Mouse (Mus musculus): ENCODE results near the gene Gsk3b. TPM values are rescaled to one million over a fixed set of nuclear protein-coding genes. Genes with fewer than 3 reads are reported as not detected.

The Gsk3b gene
- polyA plus RNA-seq, 1 experiment from 2014 or later = 138 TPM

GRCm38 (mm10) chr16:38157854-38158622, 69.2 kb downstream of the Gsk3b start:
- H3K4me2 ChIP-seq (ENCODE audit: low read length) = no peak overlapping the region
- H3K9ac ChIP-seq (ENCODE audit: low read depth, low read length) = no peak overlapping the region
- H3K27me3 ChIP-seq (ENCODE audit: control insufficient read depth, insufficient read depth, low read depth, low read length) = no peaks in the 10 kb centered on the region
- H3K9me3 ChIP-seq (replicated peaks; ENCODE audit: control insufficient read depth, low read length, poor library complexity, severe bottlenecking) = no peaks in the 10 kb centered on the region
- 95% methylated on average over 7 of the region's 7 CpGs for WGBS
- peaks cover 9% of the 10 kb centered on the region for H3K4me1 ChIP-seq (ENCODE audit: control insufficient read depth, insufficient read depth, low read length)
- ATAC-seq = no peak
- no peak overlapping the region for H3K27ac ChIP-seq (ENCODE audit: low read length)
- no peaks in the 10 kb centered on the region for H3K36me3 ChIP-seq (ENCODE audit: control insufficient read depth, insufficient read depth, low read length)
- no peak overlapping the region for H3K4me3 ChIP-seq (ENCODE audit: low read depth, low read length)

GRCm38 (mm10) chr16:38162019-38162418, 73.2 kb downstream of the Gsk3b start:
- no peak overlapping the region for H3K27ac ChIP-seq (ENCODE audit: low read length)
- no peaks in the 10 kb centered on the region for H3K27me3 ChIP-seq (ENCODE audit: control insufficient read depth, insufficient read depth, low read depth, low read length)
- H3K9me3 ChIP-seq (replicated peaks; ENCODE audit: control insufficient read depth, low read length, poor library complexity, severe bottlenecking) = no peaks in the 10 kb centered on the region
- no peak overlapping the region for H3K4me2 ChIP-seq (ENCODE audit: low read length)
- H3K4me3 ChIP-seq (ENCODE audit: low read depth, low read length) = no peak overlapping the region
- H3K4me1 ChIP-seq (ENCODE audit: control insufficient read depth, insufficient read depth, low read length) = peaks cover 9% of the 10 kb centered on the region
- 88% methylated on average over 3 of the region's 3 CpGs for WGBS
- no peak overlapping the region for H3K9ac ChIP-seq (ENCODE audit: low read depth, low read length)
- no peak for ATAC-seq
- no peaks in the 10 kb centered on the region for H3K36me3 ChIP-seq (ENCODE audit: control insufficient read depth, insufficient read depth, low read length)

GRCm38 (mm10) chr16:38164811-38165591, 76.2 kb downstream of the Gsk3b start:
- peaks cover 5% of the 10 kb centered on the region for H3K4me1 ChIP-seq (ENCODE audit: control insufficient read depth, insufficient read depth, low read length)
- ATAC-seq = peak; percentile 18; the same call in 1 of the 2 replicates

GRCm38 (mm10) chr16:38168971-38169370, 80.2 kb downstream of the Gsk3b start:
- no peaks in the 10 kb centered on the region for H3K9me3 ChIP-seq (replicated peaks; ENCODE audit: control insufficient read depth, low read length, poor library complexity, severe bottlenecking)
- no peak overlapping the region for H3K4me3 ChIP-seq (ENCODE audit: low read depth, low read length)
- no peak for ATAC-seq
- WGBS = 91% methylated on average over 5 of the region's 5 CpGs
- 0 out of 2 replicates have a peak, but pooled peaks cover 2% of the 10 kb centered on the region for H3K4me1 ChIP-seq (ENCODE audit: control insufficient read depth, insufficient read depth, low read length)
- H3K4me2 ChIP-seq (ENCODE audit: low read length) = no peak overlapping the region
- no peak overlapping the region for H3K27ac ChIP-seq (ENCODE audit: low read length)
- H3K36me3 ChIP-seq (ENCODE audit: control insufficient read depth, insufficient read depth, low read length) = peaks cover 5% of the 10 kb centered on the region; the same call in 1 of the 2 replicates
- no peaks in the 10 kb centered on the region for H3K27me3 ChIP-seq (ENCODE audit: control insufficient read depth, insufficient read depth, low read depth, low read length)
- no peak overlapping the region for H3K9ac ChIP-seq (ENCODE audit: low read depth, low read length)

More at GRCm38 (mm10) chr16:38164811-38165591, 76.2 kb downstream of the Gsk3b start:
- Histone ChIP-seq H3K9me3 (replicated peaks; ENCODE audit: control insufficient read depth, low read length, poor library complexity, severe bottlenecking) (no peaks in the 10 kb centered on the region), H3K4me2 (ENCODE audit: low read length) (no peak overlapping the region), H3K9ac (ENCODE audit: low read depth, low read length) (no peak overlapping the region), H3K4me3 (ENCODE audit: low read depth, low read length) (no peak overlapping the region), H3K36me3 (ENCODE audit: control insufficient read depth, insufficient read depth, low read length) (no peaks in the 10 kb centered on the region), H3K27me3 (ENCODE audit: control insufficient read depth, insufficient read depth, low read depth, low read length) (no peaks in the 10 kb centered on the region), H3K27ac (ENCODE audit: low read length) (no peak overlapping the region)
- 94% methylated on average over 7 of the region's 7 CpGs for WGBS

- no peak overlapping the region for H3K4me2 ChIP-seq (ENCODE audit: low read length)
- no peak overlapping the region for H3K4me3 ChIP-seq (ENCODE audit: low read depth, low read length)
- 0 out of 2 replicates have a peak, but pooled peaks cover 2% of the 10 kb centered on the region for H3K4me1 ChIP-seq (ENCODE audit: control insufficient read depth, insufficient read depth, low read length)
- no peak overlapping the region for H3K27ac ChIP-seq (ENCODE audit: low read length)
- 85% methylated on average over 4 of the region's 4 CpGs for WGBS
- ATAC-seq = no peak
- H3K9ac ChIP-seq (ENCODE audit: low read depth, low read length) = no peak overlapping the region
- H3K36me3 ChIP-seq (ENCODE audit: control insufficient read depth, insufficient read depth, low read length) = no peaks in the 10 kb centered on the region
- no peaks in the 10 kb centered on the region for H3K27me3 ChIP-seq (ENCODE audit: control insufficient read depth, insufficient read depth, low read depth, low read length)
- H3K9me3 ChIP-seq (replicated peaks; ENCODE audit: control insufficient read depth, low read length, poor library complexity, severe bottlenecking) = no peaks in the 10 kb centered on the region
Observed at GRCm38 (mm10) chr16:38179150-38179549, 90.3 kb downstream of the Gsk3b start.

- WGBS = 88% methylated on average over 8 of the region's 8 CpGs
- no peaks in the 10 kb centered on the region; the same call in 1 of the 2 replicates for H3K36me3 ChIP-seq (ENCODE audit: control insufficient read depth, insufficient read depth, low read length)
- ATAC-seq = no peak
Observed at GRCm38 (mm10) chr16:38181421-38181820, 92.6 kb downstream of the Gsk3b start.

GRCm38 (mm10) chr16:38184657-38185269, 96.0 kb downstream of the Gsk3b start:
- Histone ChIP-seq H3K4me3 (ENCODE audit: low read depth, low read length) (no peak overlapping the region), H3K4me2 (ENCODE audit: low read length) (no peak overlapping the region), H3K27me3 (ENCODE audit: control insufficient read depth, insufficient read depth, low read depth, low read length) (no peaks in the 10 kb centered on the region), H3K9ac (ENCODE audit: low read depth, low read length) (no peak overlapping the region), H3K4me1 (ENCODE audit: control insufficient read depth, insufficient read depth, low read length) (0 out of 2 replicates have a peak, but pooled peaks cover 2% of the 10 kb centered on the region), H3K27ac (ENCODE audit: low read length) (no peak overlapping the region), H3K36me3 (ENCODE audit: control insufficient read depth, insufficient read depth, low read length) (no peaks in the 10 kb centered on the region; the same call in 1 of the 2 replicates), H3K9me3 (replicated peaks; ENCODE audit: control insufficient read depth, low read length, poor library complexity, severe bottlenecking) (no peaks in the 10 kb centered on the region)
- 90% methylated on average over 8 of the region's 8 CpGs for WGBS
- ATAC-seq = no peak

More at GRCm38 (mm10) chr16:38181421-38181820, 92.6 kb downstream of the Gsk3b start:
- Histone ChIP-seq H3K4me2 (ENCODE audit: low read length) (no peak overlapping the region), H3K27ac (ENCODE audit: low read length) (no peak overlapping the region), H3K4me1 (ENCODE audit: control insufficient read depth, insufficient read depth, low read length) (0 out of 2 replicates have a peak, but pooled peaks cover 2% of the 10 kb centered on the region), H3K9ac (ENCODE audit: low read depth, low read length) (no peak overlapping the region), H3K27me3 (ENCODE audit: control insufficient read depth, insufficient read depth, low read depth, low read length) (no peaks in the 10 kb centered on the region), H3K4me3 (ENCODE audit: low read depth, low read length) (no peak overlapping the region), H3K9me3 (replicated peaks; ENCODE audit: control insufficient read depth, low read length, poor library complexity, severe bottlenecking) (no peaks in the 10 kb centered on the region)

GRCm38 (mm10) chr16:38189952-38190351, 101.2 kb downstream of the Gsk3b start:
- Histone ChIP-seq H3K9me3 (replicated peaks; ENCODE audit: control insufficient read depth, low read length, poor library complexity, severe bottlenecking) (no peaks in the 10 kb centered on the region), H3K27ac (ENCODE audit: low read length) (no peak overlapping the region), H3K4me1 (ENCODE audit: control insufficient read depth, insufficient read depth, low read length) (no peaks in the 10 kb centered on the region), H3K4me3 (ENCODE audit: low read depth, low read length) (no peak overlapping the region), H3K27me3 (ENCODE audit: control insufficient read depth, insufficient read depth, low read depth, low read length) (no peaks in the 10 kb centered on the region), H3K36me3 (ENCODE audit: control insufficient read depth, insufficient read depth, low read length) (0 out of 2 replicates have a peak, but pooled peaks cover 2% of the 10 kb centered on the region), H3K9ac (ENCODE audit: low read depth, low read length) (no peak overlapping the region), H3K4me2 (ENCODE audit: low read length) (no peak overlapping the region)
- no peak for ATAC-seq
- 92% methylated on average over 4 of the region's 4 CpGs for WGBS

Measured in midbrain, embryonic 16.5 days (tissue).